Mouse (Mus musculus): ENCODE data around the gene Eddm3b.

Gene Eddm3b

GRCm38 (mm10) chr14:51094096-51094875 lies 19.9 kb upstream of the Eddm3b start:
- DNase-seq (ENCODE audit: low spot score in 2 of 2): no peak

- DNase-seq (ENCODE audit: low spot score in 2 of 2): no peak
Measured at GRCm38 (mm10) chr14:51094921-51095320, 19.3 kb upstream of the Eddm3b start.

GRCm38 (mm10) chr14:51095736-51096524 lies 18.3 kb upstream of the Eddm3b start:
- DNase-seq (ENCODE audit: low spot score in 2 of 2): no peak

GRCm38 (mm10) chr14:51098300-51098699 lies 15.9 kb upstream of the Eddm3b start:
- peak; percentile 73 to 83 for DNase-seq (ENCODE audit: low spot score in 2 of 2)

GRCm38 (mm10) chr14:51098921-51099320 lies 15.3 kb upstream of the Eddm3b start:
- DNase-seq (ENCODE audit: low spot score in 2 of 2): no peak

GRCm38 (mm10) chr14:51101284-51101683 lies 12.9 kb upstream of the Eddm3b start:
- DNase-seq (ENCODE audit: low spot score in 2 of 2): no peak

GRCm38 (mm10) chr14:51103217-51103616 lies 11.0 kb upstream of the Eddm3b start:
- DNase-seq (ENCODE audit: low spot score in 2 of 2): peak; percentile 80 to 94

GRCm38 (mm10) chr14:51104366-51104765 lies 9.9 kb upstream of the Eddm3b start:
- DNase-seq (ENCODE audit: low spot score in 2 of 2): no peak

- no peak for DNase-seq (ENCODE audit: low spot score in 2 of 2)
Measured at GRCm38 (mm10) chr14:51106449-51106967, 7.7 kb upstream of the Eddm3b start.

GRCm38 (mm10) chr14:51111966-51112365 lies 2.3 kb upstream of the Eddm3b start:
- no peak for DNase-seq (ENCODE audit: low spot score in 2 of 2)

- no peak for DNase-seq (ENCODE audit: low spot score in 2 of 2)
Measured at GRCm38 (mm10) chr14:51113476-51113875, 750 bp upstream of the Eddm3b start.

- DNase-seq (ENCODE audit: low spot score in 2 of 2): peak in 1 of 2 experiments; percentile 57
Measured at GRCm38 (mm10) chr14:51125684-51126083, 11.5 kb downstream of the Eddm3b start.

GRCm38 (mm10) chr14:51127648-51128258 lies 13.5 kb downstream of the Eddm3b start:
- peak; percentile 80 to 85 for DNase-seq (ENCODE audit: low spot score in 2 of 2)

GRCm38 (mm10) chr14:51128775-51129623 lies 14.8 kb downstream of the Eddm3b start:
- DNase-seq (ENCODE audit: low spot score in 2 of 2): peak; percentile 49 to 77

- DNase-seq (ENCODE audit: low spot score in 2 of 2): peak in 1 of 2 experiments; percentile 62
Measured at GRCm38 (mm10) chr14:51129624-51129975, 15.4 kb downstream of the Eddm3b start.

- DNase-seq (ENCODE audit: low spot score in 2 of 2): peak in 1 of 2 experiments; percentile 49
Measured at GRCm38 (mm10) chr14:51130315-51130940, 16.2 kb downstream of the Eddm3b start.

GRCm38 (mm10) chr14:51131086-51131815 lies 17.0 kb downstream of the Eddm3b start:
- DNase-seq (ENCODE audit: low spot score in 2 of 2): peak in 1 of 2 experiments; percentile 62

GRCm38 (mm10) chr14:51132372-51132771 lies 18.1 kb downstream of the Eddm3b start:
- peak in 1 of 2 experiments; percentile 59 for DNase-seq (ENCODE audit: low spot score in 2 of 2)

GRCm38 (mm10) chr14:51140342-51140741 lies 26.1 kb downstream of the Eddm3b start:
- DNase-seq (ENCODE audit: low spot score in 2 of 2): peak in 1 of 2 experiments; percentile 7

GRCm38 (mm10) chr14:51142119-51142518 lies 27.9 kb downstream of the Eddm3b start:
- peak in 1 of 2 experiments; percentile 48 for DNase-seq (ENCODE audit: low spot score in 2 of 2)
